Mouse (Mus musculus) splenic B cell, adult 2 months (primary cell): ENCODE results near the gene Hes1.

Experiments used
- DNase-seq: peaks from one replicate; pipeline ENCODE4 v3.0.0-alpha.2; 2011; ENCODE audit warnings: low read depth, low spot score
- H3K27me3 ChIP-seq: 2 replicates; pipeline ENCODE4 v1.6.1; 2012; ENCODE audit warnings: mild to moderate bottlenecking, low read length, moderate library complexity, mixed read lengths; ENCODE audit not compliant: control insufficient read depth, poor library complexity, insufficient read depth, severe bottlenecking
- H3K36me3 ChIP-seq: 2 replicates; pipeline ENCODE4 v1.6.1; 2012; ENCODE audit warnings: mild to moderate bottlenecking, low read length, moderate library complexity, mixed read lengths; ENCODE audit not compliant: control insufficient read depth, poor library complexity, insufficient read depth, severe bottlenecking

The Hes1 gene

DNA sequence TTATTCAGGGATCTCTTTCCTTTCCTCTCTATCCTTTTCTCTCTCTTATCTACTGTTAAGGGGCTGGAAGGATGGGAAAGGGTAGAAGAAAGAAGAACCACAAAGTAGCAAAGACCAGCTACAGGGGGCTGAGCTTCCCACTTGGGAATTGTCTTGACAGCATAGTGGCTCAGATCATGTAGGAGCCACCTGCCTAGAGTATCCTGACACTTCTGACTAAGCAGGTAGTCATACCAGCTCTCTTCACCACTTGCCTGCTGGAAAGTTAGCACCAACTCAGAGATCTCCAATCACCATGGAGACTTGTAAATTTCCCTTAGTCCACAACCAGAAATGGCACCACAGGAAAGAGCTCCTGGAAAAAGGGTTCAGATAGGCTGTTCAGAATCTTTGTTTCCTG lies 46.9 kb downstream of the Hes1 start:
- Histone ChIP-seq H3K27me3 (no peaks in the 10 kb centered on the region), H3K36me3 (no peaks in the 10 kb centered on the region)
- DNase-seq = no peak

DNA sequence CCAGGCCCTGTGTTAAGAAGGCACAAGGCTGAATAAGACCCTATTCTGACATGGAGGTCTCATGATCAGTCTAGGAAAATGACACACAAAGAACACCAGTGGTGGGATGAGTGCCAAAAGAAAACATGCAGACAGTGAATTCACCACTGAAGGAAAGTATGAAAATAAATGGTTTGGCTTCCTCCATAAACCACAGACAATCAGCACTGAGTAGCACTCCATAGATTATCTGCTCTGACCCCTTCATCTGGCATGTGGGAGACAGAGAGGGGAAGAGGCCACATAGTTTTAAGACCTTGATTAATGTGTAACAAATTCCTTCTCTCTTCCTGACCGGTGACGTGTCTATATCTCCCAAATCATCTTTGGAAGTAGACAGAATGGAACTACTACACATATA lies 47.4 kb downstream of the Hes1 start:
- Histone ChIP-seq H3K36me3 (no peaks in the 10 kb centered on the region), H3K27me3 (no peaks in the 10 kb centered on the region)
- no peak for DNase-seq

DNA sequence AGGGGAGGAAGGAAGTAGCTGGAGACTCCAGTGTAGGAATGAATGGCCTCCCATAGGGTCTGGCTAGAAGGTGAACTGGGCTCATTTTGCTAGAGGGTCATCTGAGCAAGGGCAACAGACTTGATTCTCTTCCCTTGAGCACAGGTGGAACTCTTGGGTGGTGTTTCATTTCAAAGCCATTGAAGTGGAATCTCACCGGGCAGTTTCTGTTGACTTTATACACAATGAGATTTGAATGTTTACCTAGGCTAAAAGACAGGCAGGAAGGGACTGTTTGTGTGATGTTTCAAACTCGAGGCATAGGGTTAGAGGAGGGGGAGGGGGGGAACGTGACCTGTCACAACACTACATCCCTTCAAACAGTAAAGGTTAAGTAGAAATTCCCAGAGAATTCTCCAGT lies 49.0 kb downstream of the Hes1 start:
- no peak for DNase-seq
- Histone ChIP-seq H3K27me3 (no peaks in the 10 kb centered on the region), H3K36me3 (no peaks in the 10 kb centered on the region)

DNA sequence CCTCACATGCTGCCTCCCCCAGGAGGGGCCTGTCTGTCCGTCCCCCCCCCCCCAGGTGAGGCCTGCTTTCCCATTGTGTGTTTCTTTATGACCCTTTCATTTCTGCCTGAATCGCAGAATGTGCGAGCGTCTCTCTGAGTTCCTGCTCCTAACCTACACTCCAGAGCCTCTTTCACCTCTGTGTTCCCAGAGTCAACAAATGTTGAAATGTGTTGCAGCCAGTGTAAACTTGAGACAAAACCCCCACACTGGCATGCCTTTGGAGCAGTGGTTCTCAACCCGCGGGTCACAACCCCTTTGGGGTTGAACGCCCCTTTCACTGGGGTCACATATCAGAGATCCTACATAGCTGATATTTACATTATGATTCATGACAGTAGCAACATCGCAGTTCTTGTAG lies 49.6 kb downstream of the Hes1 start:
- H3K36me3 ChIP-seq = no peaks in the 10 kb centered on the region
- H3K27me3 ChIP-seq = no peaks in the 10 kb centered on the region
- DNase-seq = no peak

DNA sequence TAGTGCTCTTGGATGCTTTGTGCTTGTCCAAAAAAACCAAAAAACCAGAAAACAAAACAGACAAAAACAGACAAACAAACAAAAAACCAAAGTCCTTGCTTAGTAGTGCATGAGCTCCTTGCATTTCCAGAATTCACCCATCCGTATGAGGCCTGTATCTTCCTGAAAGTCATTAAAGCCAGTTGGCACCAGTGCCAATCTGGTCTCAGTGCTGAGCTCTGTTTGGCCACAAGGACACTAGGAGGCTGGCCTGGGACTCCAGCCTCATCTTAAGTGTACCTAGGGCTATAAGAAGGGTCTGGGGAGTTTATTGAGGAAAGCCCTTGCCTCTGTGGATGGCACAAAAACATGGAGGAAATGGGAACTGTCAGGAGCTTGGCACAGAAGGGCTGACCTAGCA lies 50.3 kb downstream of the Hes1 start:
- DNase-seq = no peak
- Histone ChIP-seq H3K36me3 (no peaks in the 10 kb centered on the region), H3K27me3 (no peaks in the 10 kb centered on the region)
